Mouse (Mus musculus): ENCODE results near the gene Gpr171.

DNA sequence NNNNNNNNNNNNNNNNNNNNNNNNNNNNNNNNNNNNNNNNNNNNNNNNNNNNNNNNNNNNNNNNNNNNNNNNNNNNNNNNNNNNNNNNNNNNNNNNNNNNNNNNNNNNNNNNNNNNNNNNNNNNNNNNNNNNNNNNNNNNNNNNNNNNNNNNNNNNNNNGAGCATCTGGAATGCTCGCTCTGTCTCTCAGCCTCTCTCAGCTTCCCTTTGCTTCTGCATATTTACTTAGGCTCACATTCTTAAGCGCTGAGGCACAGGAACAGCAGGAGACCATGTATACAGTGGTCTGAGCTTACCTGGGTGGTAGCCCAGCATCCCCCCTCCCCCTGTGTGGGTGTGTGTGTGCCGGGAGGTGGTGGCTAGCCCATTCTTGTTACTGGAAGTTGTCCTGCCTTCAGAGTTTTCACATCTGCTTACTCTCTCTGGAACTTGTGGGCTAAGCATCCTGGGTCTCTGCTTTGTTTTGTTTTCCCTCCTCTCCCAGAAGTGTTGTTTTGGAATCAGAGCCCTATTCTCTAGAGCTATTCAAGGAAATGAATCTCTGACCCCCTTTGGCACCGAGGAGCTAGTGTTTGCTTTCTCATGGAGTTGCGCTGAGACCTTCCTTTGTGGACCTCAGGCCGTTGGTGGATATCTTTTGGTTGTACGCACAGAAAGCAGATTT is 19.6 kb upstream of the Gpr171 start:
- TF ChIP-seq EP300 (IDR thresholded peaks at IDR 0.05; ENCODE audit: low read length) (no peak), JUND (conservative IDR thresholded peaks at IDR 0.05; ENCODE audit: low read depth, low read length) (no peak), POLR2A (IDR thresholded peaks at IDR 0.05; ENCODE audit: low read depth, low read length) (no peak), CTCF (conservative IDR thresholded peaks at IDR 0.05 in 1 of 2, IDR thresholded peaks at IDR 0.05 in 1 of 2; ENCODE audit: low read depth in 2 of 2, low read length in 2 of 2) (no peak), BHLHE40 (IDR thresholded peaks at IDR 0.05; ENCODE audit: low read depth, low read length) (no peak), TBP (conservative IDR thresholded peaks at IDR 0.05; ENCODE audit: low read depth, low read length) (no peak), TCF12 (IDR thresholded peaks at IDR 0.05; ENCODE audit: low read depth, low read length) (no peak), ZNF384 (IDR thresholded peaks at IDR 0.05; ENCODE audit: low read depth, low read length) (no peak), CHD1 (IDR thresholded peaks at IDR 0.05; ENCODE audit: low read depth, low read length) (no peak), POLR2AphosphoS2 (IDR thresholded peaks at IDR 0.05; ENCODE audit: low read depth, low read length) (no peak)
